Mouse (Mus musculus): ENCODE measurements around the gene Ugt1a10.

DNA sequence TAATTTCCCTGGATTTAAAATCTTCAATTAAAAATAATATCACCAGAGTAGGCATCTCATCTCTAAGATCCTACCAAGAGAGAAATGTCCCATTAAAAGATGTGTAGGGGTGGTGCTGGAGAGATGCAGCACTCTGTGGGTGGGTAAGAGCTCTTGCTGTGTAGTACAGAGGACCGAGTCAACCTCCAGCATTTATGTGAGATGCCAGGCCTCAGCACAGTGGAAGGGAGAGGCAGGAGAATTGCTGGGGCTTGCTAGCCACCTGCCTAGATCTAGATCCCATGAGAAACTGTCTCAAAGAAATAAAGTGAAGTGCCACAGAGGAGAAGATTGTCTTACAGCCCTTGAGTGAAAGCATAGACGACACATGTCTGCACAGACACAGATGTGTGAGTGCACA is 161.4 kb downstream of the Ugt1a10 start:
- TF ChIP-seq CTCF (IDR thresholded peaks at IDR 0.05; ENCODE audit: low read depth) (no peak), EP300 (IDR thresholded peaks at IDR 0.05; ENCODE audit: low read depth) (no peak)
